Comparison of ENCODE assay signal across 8 mouse cellular contexts in the genomic region with DNA sequence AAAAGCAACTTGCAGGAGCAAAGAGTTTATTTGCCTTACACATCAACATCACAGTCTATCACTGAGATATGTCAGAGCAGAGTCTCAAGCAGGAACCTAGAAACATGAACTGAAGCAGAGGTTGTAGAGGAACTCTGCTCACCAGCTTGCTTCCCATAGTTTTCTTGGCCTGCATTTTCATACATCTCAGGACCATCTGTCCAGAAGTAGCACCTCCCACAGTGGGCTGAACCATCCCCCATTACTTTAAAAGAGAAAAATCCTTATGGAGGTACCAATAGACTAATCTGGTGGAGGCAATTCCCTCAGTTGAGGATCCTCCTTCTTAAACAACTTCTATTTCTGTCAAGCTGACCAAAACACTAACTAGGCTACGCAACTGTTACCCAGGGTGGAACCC.
"Had no signal": no experiment of that assay in that cellular context is flagged by ENCODE, and none has a peak within 500 bp of the region (broad histone marks: within the 10 kb centered on the region; RNA-seq: fewer than 3 reads in every experiment).

No protein-coding gene starts in this region.

- DNase-seq: kidney, adult 8-10 months; kidney, postnatal 25 days; liver; liver, embryonic 13.5 days; liver, postnatal 0 days; lung, postnatal 14 days; retina, postnatal 1 day; thymus, postnatal 4 days had no signal
